Mouse (Mus musculus): ENCODE results near the gene Phb2. TPM values are rescaled to one million over a fixed set of nuclear protein-coding genes. Genes with fewer than 3 reads are reported as not detected.

Phb2 gene
- polyA plus RNA-seq, 1 experiment from 2014 or later: 237 TPM

- DNase-seq (ENCODE audit: low spot score) (no peak), ATAC-seq (no peak)
- Histone ChIP-seq H3K27ac (ENCODE audit: low read depth, low read length) (no peak overlapping the region), H3K27me3 (replicated peaks; ENCODE audit: control insufficient read depth, insufficient read depth, low read length) (no peaks in the 10 kb centered on the region), H3K4me3 (ENCODE audit: low read depth, low read length) (0 out of 2 replicates have a peak overlapping the region, but pooled peaks have one; percentile 47), H3K9me3 (replicated peaks; ENCODE audit: control insufficient read depth, low read length) (no peaks in the 10 kb centered on the region), H3K4me2 (ENCODE audit: low read length) (peak overlapping the region; percentile 96), H3K9ac (ENCODE audit: low read length) (peak overlapping the region; percentile 86; the same call in 1 of the 2 replicates), H3K36me3 (ENCODE audit: control insufficient read depth, insufficient read depth, low read length) (peaks cover 67% of the 10 kb centered on the region), H3K4me1 (ENCODE audit: control insufficient read depth, insufficient read depth, low read length) (peaks cover 13% of the 10 kb centered on the region; the same call in 1 of the 2 replicates)
- WGBS: 88% methylated on average over 7 of the region's 7 CpGs
These were observed 34.8 kb downstream of the Phb2 start for GRCm38 (mm10) chr6:124746654-124747632.

GRCm38 (mm10) chr6:124750405-124750804, 38.3 kb downstream of the Phb2 start:
- peaks cover 41% of the 10 kb centered on the region for H3K36me3 ChIP-seq (ENCODE audit: control insufficient read depth, insufficient read depth, low read length)
- H3K4me2 ChIP-seq (ENCODE audit: low read length): no peak overlapping the region
- WGBS: 87% methylated on average over 8 of the region's 8 CpGs
- no peaks in the 10 kb centered on the region for H3K9me3 ChIP-seq (replicated peaks; ENCODE audit: control insufficient read depth, low read length)
- DNase-seq (ENCODE audit: low spot score) (no peak), ATAC-seq (no peak)
- H3K4me1 ChIP-seq (ENCODE audit: control insufficient read depth, insufficient read depth, low read length): peaks cover 26% of the 10 kb centered on the region
- H3K9ac ChIP-seq (ENCODE audit: low read length): no peak overlapping the region
- no peak overlapping the region for H3K27ac ChIP-seq (ENCODE audit: low read depth, low read length)
- H3K27me3 ChIP-seq (replicated peaks; ENCODE audit: control insufficient read depth, insufficient read depth, low read length): no peaks in the 10 kb centered on the region
- no peak overlapping the region for H3K4me3 ChIP-seq (ENCODE audit: low read depth, low read length)

- no peaks in the 10 kb centered on the region for H3K9me3 ChIP-seq (replicated peaks; ENCODE audit: control insufficient read depth, low read length)
- peak overlapping the region; percentile 1; the same call in 1 of the 2 replicates for H3K4me2 ChIP-seq (ENCODE audit: low read length)
- 95% methylated on average over 2 of the region's 2 CpGs for WGBS
- H3K4me3 ChIP-seq (ENCODE audit: low read depth, low read length): no peak overlapping the region
- H3K27me3 ChIP-seq (replicated peaks; ENCODE audit: control insufficient read depth, insufficient read depth, low read length): no peaks in the 10 kb centered on the region
- peaks cover 17% of the 10 kb centered on the region for H3K36me3 ChIP-seq (ENCODE audit: control insufficient read depth, insufficient read depth, low read length)
- no peak overlapping the region for H3K9ac ChIP-seq (ENCODE audit: low read length)
- ATAC-seq (no peak), DNase-seq (ENCODE audit: low spot score) (no peak)
- peaks cover 36% of the 10 kb centered on the region for H3K4me1 ChIP-seq (ENCODE audit: control insufficient read depth, insufficient read depth, low read length)
- no peak overlapping the region for H3K27ac ChIP-seq (ENCODE audit: low read depth, low read length)
These were observed 41.7 kb downstream of the Phb2 start for GRCm38 (mm10) chr6:124753861-124754260.

GRCm38 (mm10) chr6:124755306-124755705, 43.2 kb downstream of the Phb2 start:
- WGBS: 0% methylated on average over 3 of the region's 3 CpGs
- Histone ChIP-seq H3K27me3 (replicated peaks; ENCODE audit: control insufficient read depth, insufficient read depth, low read length) (no peaks in the 10 kb centered on the region), H3K4me1 (ENCODE audit: control insufficient read depth, insufficient read depth, low read length) (peaks cover 39% of the 10 kb centered on the region), H3K4me3 (ENCODE audit: low read depth, low read length) (peak overlapping the region; percentile 81), H3K27ac (ENCODE audit: low read depth, low read length) (peak overlapping the region; percentile 97), H3K9me3 (replicated peaks; ENCODE audit: control insufficient read depth, low read length) (no peaks in the 10 kb centered on the region), H3K36me3 (ENCODE audit: control insufficient read depth, insufficient read depth, low read length) (peaks cover 5% of the 10 kb centered on the region; the same call in 1 of the 2 replicates), H3K4me2 (ENCODE audit: low read length) (peak overlapping the region; percentile 65), H3K9ac (ENCODE audit: low read length) (peak overlapping the region; percentile 96)
- ATAC-seq: no peak
- no peak for DNase-seq (ENCODE audit: low spot score)

GRCm38 (mm10) chr6:124755831-124756595, 43.9 kb downstream of the Phb2 start, which contains the start of the genes Gm45234 and Atn1:
Gene Gm45234, minus strand, starts transcription at chr6:124756021.
Gene Atn1, minus strand, starts transcription at chr6:124756524.
- ATAC-seq (peak; percentile 65), DNase-seq (ENCODE audit: low spot score) (peak; percentile 79)
- Histone ChIP-seq H3K27me3 (replicated peaks; ENCODE audit: control insufficient read depth, insufficient read depth, low read length) (no peaks in the 10 kb centered on the region), H3K4me1 (ENCODE audit: control insufficient read depth, insufficient read depth, low read length) (peaks cover 39% of the 10 kb centered on the region), H3K4me3 (ENCODE audit: low read depth, low read length) (peak within 1 kb of the TSS; percentile 81), H3K27ac (ENCODE audit: low read depth, low read length) (peak within 1 kb of the TSS; percentile 97), H3K9ac (ENCODE audit: low read length) (peak within 1 kb of the TSS; percentile 96), H3K9me3 (replicated peaks; ENCODE audit: control insufficient read depth, low read length) (no peaks in the 10 kb centered on the region), H3K4me2 (ENCODE audit: low read length) (peak within 1 kb of the TSS; percentile 65), H3K36me3 (ENCODE audit: control insufficient read depth, insufficient read depth, low read length) (peaks cover 5% of the 10 kb centered on the region; the same call in 1 of the 2 replicates)
- under 1% methylated on average over 42 of the region's 100 CpGs for WGBS

- peak overlapping the region; percentile 65 for H3K4me2 ChIP-seq (ENCODE audit: low read length)
- peaks cover 39% of the 10 kb centered on the region for H3K4me1 ChIP-seq (ENCODE audit: control insufficient read depth, insufficient read depth, low read length)
- ATAC-seq (peak; percentile 72), DNase-seq (ENCODE audit: low spot score) (peak; percentile 85)
- WGBS: under 1% methylated on average over 51 of the region's 54 CpGs
- H3K27me3 ChIP-seq (replicated peaks; ENCODE audit: control insufficient read depth, insufficient read depth, low read length): no peaks in the 10 kb centered on the region
- no peaks in the 10 kb centered on the region for H3K9me3 ChIP-seq (replicated peaks; ENCODE audit: control insufficient read depth, low read length)
- peak overlapping the region; percentile 97 for H3K27ac ChIP-seq (ENCODE audit: low read depth, low read length)
- H3K36me3 ChIP-seq (ENCODE audit: control insufficient read depth, insufficient read depth, low read length): peaks cover 5% of the 10 kb centered on the region; the same call in 1 of the 2 replicates
- peak overlapping the region; percentile 81 for H3K4me3 ChIP-seq (ENCODE audit: low read depth, low read length)
- H3K9ac ChIP-seq (ENCODE audit: low read length): peak overlapping the region; percentile 96
These were observed 44.7 kb downstream of the Phb2 start for GRCm38 (mm10) chr6:124756652-124757350.

- peaks cover 39% of the 10 kb centered on the region for H3K4me1 ChIP-seq (ENCODE audit: control insufficient read depth, insufficient read depth, low read length)
- H3K4me3 ChIP-seq (ENCODE audit: low read depth, low read length): peak overlapping the region; percentile 81
- H3K9me3 ChIP-seq (replicated peaks; ENCODE audit: control insufficient read depth, low read length): no peaks in the 10 kb centered on the region
- H3K9ac ChIP-seq (ENCODE audit: low read length): peak overlapping the region; percentile 96
- 2% methylated on average over 5 of the region's 5 CpGs for WGBS
- H3K27me3 ChIP-seq (replicated peaks; ENCODE audit: control insufficient read depth, insufficient read depth, low read length): no peaks in the 10 kb centered on the region
- DNase-seq (ENCODE audit: low spot score) (no peak), ATAC-seq (no peak)
- H3K36me3 ChIP-seq (ENCODE audit: control insufficient read depth, insufficient read depth, low read length): peaks cover 5% of the 10 kb centered on the region; the same call in 1 of the 2 replicates
- peak overlapping the region; percentile 97 for H3K27ac ChIP-seq (ENCODE audit: low read depth, low read length)
- peak overlapping the region; percentile 65 for H3K4me2 ChIP-seq (ENCODE audit: low read length)
These were observed 45.3 kb downstream of the Phb2 start for GRCm38 (mm10) chr6:124757351-124757880.

All from forebrain, embryonic 14.5 days (tissue).